Mouse (Mus musculus) small intestine, adult 2 months (tissue): ENCODE data around the gene Ptcra.

Source experiments
- CTCF ChIP-seq: fragments of 200-500 bp; IDR thresholded peaks from 2 replicates; pipeline ENCODE4 v1.5.1; 2012; ENCODE audit warnings: low read depth, mild to moderate bottlenecking, control low read depth, inconsistent platforms, low read length, moderate library complexity, mixed read lengths; ENCODE audit not compliant: insufficient replicate concordance, insufficient read length; ENCODE audit errors: extremely low read depth
- POLR2A ChIP-seq: fragments of 200-500 bp; IDR thresholded peaks from 2 replicates; pipeline ENCODE4 v1.6.1; 2012; ENCODE audit warnings: low read depth, mild to moderate bottlenecking, control low read depth, inconsistent platforms, low read length, moderate library complexity

- TF ChIP-seq CTCF (no peak), POLR2A (no peak)
Measured at GRCm38 (mm10) chr17:46796743-46797142, 33.2 kb upstream of the Ptcra start.
